In the genomic region with DNA sequence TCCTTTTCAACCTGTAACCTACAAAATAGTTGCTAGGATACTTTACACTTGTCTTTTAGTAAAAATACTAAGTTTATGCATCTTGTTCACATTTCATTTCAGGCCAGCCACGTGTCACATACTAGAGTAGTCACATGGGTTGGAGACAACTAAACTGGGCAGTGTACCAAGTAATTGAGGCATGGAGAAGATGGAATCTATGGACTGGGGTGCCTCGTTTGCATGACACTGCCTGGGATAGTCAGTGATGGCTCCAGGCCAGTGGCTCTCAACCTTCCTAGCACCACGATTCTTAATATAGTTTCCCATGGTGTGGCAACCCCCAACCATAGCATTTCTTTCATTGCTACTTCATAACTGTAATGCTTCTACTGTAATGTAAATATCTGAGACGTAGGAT, we compare ENCODE assay signal across 12 mouse cellular contexts.
"Had no signal": no experiment of that assay in that cellular context is flagged by ENCODE, and none has a peak within 500 bp of the region (broad histone marks: within the 10 kb centered on the region; RNA-seq: fewer than 3 reads in every experiment).

No protein-coding gene starts in this region.

- H3K9me3 ChIP-seq: limb, embryonic 15.5 days; liver, embryonic 12.5 days; midbrain, embryonic 13.5 days; neural tube, embryonic 15.5 days had no signal

- H3K4me3 ChIP-seq: limb, embryonic 15.5 days; liver, embryonic 12.5 days; midbrain, embryonic 13.5 days; myocyte; neural tube, embryonic 15.5 days had no signal

- H3K36me3 ChIP-seq: limb, embryonic 15.5 days; liver, embryonic 12.5 days; midbrain, embryonic 13.5 days; neural tube, embryonic 15.5 days had no signal

- DNase-seq: kidney, postnatal 36 days; layer of hippocampus, adult 9-11 months; layer of hippocampus, postnatal 36 days; right cerebral cortex, adult 18-20 months; right cerebral cortex, postnatal 25 days; thymus, postnatal 4 days had no signal

- H3K27ac ChIP-seq: kidney, postnatal 0 days; limb, embryonic 15.5 days; liver, embryonic 12.5 days; midbrain, embryonic 13.5 days; neural tube, embryonic 15.5 days had no signal

- H3K4me2 ChIP-seq: limb, embryonic 15.5 days; liver, embryonic 12.5 days; midbrain, embryonic 13.5 days; neural tube, embryonic 15.5 days had no signal

- H3K4me1 ChIP-seq: limb, embryonic 15.5 days; liver, embryonic 12.5 days; midbrain, embryonic 13.5 days had no signal

- ATAC-seq: liver, embryonic 12.5 days; midbrain, embryonic 13.5 days had no signal

- H3K27me3 ChIP-seq: limb, embryonic 15.5 days; liver, embryonic 12.5 days; midbrain, embryonic 13.5 days; neural tube, embryonic 15.5 days had no signal

- H3K9ac ChIP-seq: limb, embryonic 15.5 days; liver, embryonic 12.5 days; midbrain, embryonic 13.5 days; neural tube, embryonic 15.5 days had no signal
